Mouse (Mus musculus) brain, embryonic 14.5 days (tissue): ENCODE results near the gene Gjd3.

Source experiments
- CTCF ChIP-seq: fragments of 200-500 bp; IDR thresholded peaks from 2 replicates; pipeline ENCODE4 v1.5.1; 2012; ENCODE audit warnings: inconsistent platforms, mild to moderate bottlenecking, moderate library complexity, borderline replicate concordance; ENCODE audit not compliant: insufficient read depth, insufficient read length; ENCODE audit errors: extremely low read depth
- POLR2A ChIP-seq: fragments of 200-500 bp; IDR thresholded peaks from 2 replicates; pipeline ENCODE4 v1.6.1; 2012; ENCODE audit warnings: mild to moderate bottlenecking, inconsistent platforms, borderline replicate concordance; ENCODE audit not compliant: poor library complexity, insufficient read depth, insufficient read length, severe bottlenecking; ENCODE audit errors: extremely low read depth

- TF ChIP-seq CTCF (no peak), POLR2A (no peak)
Observed at GRCm38 (mm10) chr11:98939084-98939952, 43.5 kb downstream of the Gjd3 start.
